Mouse (Mus musculus): ENCODE results near the gene Ptger4. TPM values are rescaled to one million over a fixed set of nuclear protein-coding genes. Genes with fewer than 3 reads are reported as not detected.

The Ptger4 gene
- total RNA-seq, 2 experiments from 2014 or later = 6.0 to 11.4 TPM

DNA sequence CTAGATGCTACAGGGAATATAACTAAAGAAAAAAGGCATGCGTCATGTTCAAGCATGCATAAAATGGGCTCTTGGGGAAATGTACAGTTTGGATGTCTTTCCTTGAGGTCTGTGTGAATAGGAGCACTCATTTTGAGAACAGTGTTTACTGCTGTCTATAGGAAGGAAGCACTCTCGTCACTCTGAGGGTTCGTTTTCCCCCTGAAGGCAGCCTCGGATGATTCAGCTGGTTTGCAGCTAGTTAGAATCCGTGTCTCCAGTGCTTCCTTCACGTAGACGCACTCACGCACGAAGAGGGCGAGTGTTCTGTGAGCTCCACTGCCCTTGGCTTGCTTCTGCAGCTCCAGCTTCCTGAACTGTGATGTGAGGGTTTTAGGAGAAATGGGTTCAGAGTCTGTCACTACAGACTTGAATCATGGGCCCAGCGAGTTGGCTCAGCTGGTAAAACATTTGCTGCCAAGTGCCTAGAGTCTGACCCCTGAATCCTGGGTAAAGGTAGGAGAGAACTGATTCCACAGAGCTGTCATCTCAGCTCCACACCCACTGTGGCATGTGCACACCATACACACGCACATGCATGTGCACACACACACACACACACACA is 70.7 kb downstream of the Ptger4 start:
- peak; percentile 72 for ATAC-seq (replicated peaks; ENCODE audit: poor library complexity)

- peak; percentile 14; the same call in 1 of the 2 replicates for ATAC-seq (replicated peaks; ENCODE audit: poor library complexity)
These were observed 78.7 kb downstream of the Ptger4 start for GRCm38 (mm10) chr15:5165121-5165773.

DNA sequence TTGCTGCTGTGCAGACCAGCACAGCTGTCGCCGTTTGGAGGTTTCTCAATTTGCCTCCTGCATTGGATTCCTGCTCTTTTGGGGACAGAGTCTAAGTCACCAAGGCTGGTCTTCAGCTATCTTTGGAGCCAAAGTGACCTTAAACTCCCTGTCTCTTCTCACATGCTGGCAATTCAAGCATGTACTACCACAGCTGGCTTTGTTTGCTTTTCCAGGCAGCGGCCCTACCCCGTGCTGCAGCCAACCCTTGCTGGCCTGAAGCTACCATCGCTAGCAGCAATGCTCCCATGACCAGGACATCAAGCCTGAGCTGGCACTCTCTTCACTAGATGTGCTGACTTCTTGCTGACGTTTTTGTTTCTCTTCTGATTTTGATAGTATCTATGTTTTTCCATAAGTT is 85.2 kb downstream of the Ptger4 start:
- ATAC-seq (replicated peaks; ENCODE audit: poor library complexity) = no peak

DNA sequence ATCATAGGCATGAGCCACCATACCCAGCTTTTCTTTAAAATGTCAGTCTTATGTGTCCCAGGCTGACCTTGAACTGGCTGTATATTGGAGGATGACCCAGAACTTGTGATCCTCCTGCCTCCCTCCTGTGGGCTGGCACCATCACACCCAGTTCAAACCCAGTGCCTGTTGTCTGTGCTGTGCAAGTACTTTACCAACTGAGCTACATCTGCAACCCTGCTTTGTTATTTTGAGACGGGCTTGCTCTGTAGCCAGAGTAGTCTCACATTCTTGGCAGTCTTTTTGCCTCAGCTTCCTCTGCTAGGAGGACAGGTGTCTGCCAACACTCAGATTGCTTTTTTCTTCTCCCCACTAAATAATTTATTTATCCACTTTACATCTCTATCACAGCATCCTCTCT is 86.6 kb downstream of the Ptger4 start:
- ATAC-seq (replicated peaks; ENCODE audit: poor library complexity) = no peak

Other genes with a start within 250 kb of the Ptger4 start
- not detected in 2 replicates for gene C7, start 180.4 kb downstream of the Ptger4 start, total RNA-seq (2015)
- gene C7, start 180.4 kb downstream of the Ptger4 start, total RNA-seq (2017) = not detected in 2 replicates
- 0.66 and 0.77 TPM in 2 replicates for gene Card6, start 135.6 kb downstream of the Ptger4 start, total RNA-seq (2015)
- gene Card6, start 135.6 kb downstream of the Ptger4 start, total RNA-seq (2017) = 0.04 and 0.41 TPM in 2 replicates
- gene Rpl37, start 127.5 kb downstream of the Ptger4 start, total RNA-seq (2015) = 1,416 and 1,430 TPM in 2 replicates
- gene Rpl37, start 127.5 kb downstream of the Ptger4 start, total RNA-seq (2017) = 1,966 and 2,167 TPM in 2 replicates
- gene Prkaa1, start 100.3 kb downstream of the Ptger4 start, total RNA-seq (2015) = 35.6 and 38.4 TPM in 2 replicates
- 23.5 and 23.7 TPM in 2 replicates for gene Prkaa1, start 100.3 kb downstream of the Ptger4 start, total RNA-seq (2017)
- gene Ttc33, start 58.7 kb downstream of the Ptger4 start, total RNA-seq (2015) = 29.4 and 38.4 TPM in 2 replicates
- gene Ttc33, start 58.7 kb downstream of the Ptger4 start, total RNA-seq (2017) = 43.1 and 54.2 TPM in 2 replicates